Mouse (Mus musculus) heart, embryonic 10.5 days (tissue): ENCODE results near the gene Hist1h2bk. TPM values are rescaled to one million over a fixed set of nuclear protein-coding genes. Genes with fewer than 3 reads are reported as not detected.

Experiments
- microRNA-seq: library from miRNA; unstranded; fragments of <30 nt; microRNA quantifications from one replicate; pipeline ENCODE4, GENCODE M21; 2017
- polyA plus RNA-seq: library from polyadenylated mRNA; unstranded; fragments of >200 nt; fragmentation: Nextera tagmentation; extraction: Ambion mirVana; gene quantifications from 2 replicates; pipeline ENCODE4 v1.2.1, GENCODE M21; 2016

Gene Hist1h2bk
- polyA plus RNA-seq, 1 experiment from 2014 or later = 6.4 TPM

Small RNA genes lying within 50 kb of the gene (microRNA-seq; reads per million reads assigned to microRNA genes)
- not detected for gene Gm26300
- not detected for gene Gm44390
- gene Gm44486 = not detected

Other genes starting within 250 kb of the Hist1h2bk start
- 4.6 and 7.6 TPM in 2 replicates for gene Hist1h2an, start 248.7 kb upstream of the Hist1h2bk start, polyA plus RNA-seq
- 1.00 and 1.6 TPM in 2 replicates for gene Hist1h2bp, start 248.4 kb upstream of the Hist1h2bk start, polyA plus RNA-seq
- 9.9 and 15.1 TPM in 2 replicates for gene Hist1h2bq, start 225.7 kb upstream of the Hist1h2bk start, polyA plus RNA-seq
- not detected in 2 replicates for gene Hist1h2ao, start 225.4 kb upstream of the Hist1h2bk start, polyA plus RNA-seq
- not detected in 2 replicates for gene Hist1h4m, start 224.1 kb upstream of the Hist1h2bk start, polyA plus RNA-seq
- gene Hist1h4n, start 203.7 kb upstream of the Hist1h2bk start, polyA plus RNA-seq = 3.8 and 9.2 TPM in 2 replicates
- 2,387 and 3,574 TPM in 2 replicates for gene Hist1h2ap, start 202.4 kb upstream of the Hist1h2bk start, polyA plus RNA-seq
- 9.9 and 15.3 TPM in 2 replicates for gene Hist1h2br, start 202.1 kb upstream of the Hist1h2bk start, polyA plus RNA-seq
- 7.4 and 9.1 TPM in 2 replicates for gene Zfp184, start 90.8 kb upstream of the Hist1h2bk start, polyA plus RNA-seq
- gene Pom121l2, start 54.7 kb upstream of the Hist1h2bk start, polyA plus RNA-seq = 0.09 TPM in 1 of 2 replicates, not detected in the other
- gene Prss16, start 26.1 kb upstream of the Hist1h2bk start, polyA plus RNA-seq = 0.30 and 0.33 TPM in 2 replicates
- gene Hist1h2ah, start 302 bp upstream of the Hist1h2bk start, polyA plus RNA-seq = 3.5 and 4.5 TPM in 2 replicates
- gene Hist1h4i, start 5.5 kb downstream of the Hist1h2bk start, polyA plus RNA-seq = 10.6 and 21.8 TPM in 2 replicates
- 18.7 and 42.5 TPM in 2 replicates for gene Hist1h2ag, start 7.1 kb downstream of the Hist1h2bk start, polyA plus RNA-seq
- 8.3 and 12.9 TPM in 2 replicates for gene Hist1h2bj, start 7.3 kb downstream of the Hist1h2bk start, polyA plus RNA-seq
- gene Vmn1r188, start 48.6 kb downstream of the Hist1h2bk start, polyA plus RNA-seq = not detected in 2 replicates
- not detected in 2 replicates for gene Vmn1r189, start 70.0 kb downstream of the Hist1h2bk start, polyA plus RNA-seq
- not detected in 2 replicates for gene Vmn1r191, start 148.1 kb downstream of the Hist1h2bk start, polyA plus RNA-seq
- not detected in 2 replicates for gene Vmn1r192, start 155.3 kb downstream of the Hist1h2bk start, polyA plus RNA-seq
- not detected in 2 replicates for gene Vmn1r193, start 187.3 kb downstream of the Hist1h2bk start, polyA plus RNA-seq
- gene Vmn1r194, start 208.3 kb downstream of the Hist1h2bk start, polyA plus RNA-seq = not detected in 2 replicates
- not detected in 2 replicates for gene Vmn1r195, start 234.7 kb downstream of the Hist1h2bk start, polyA plus RNA-seq